Mouse (Mus musculus): Measurements from ENCODE around the gene Cntnap2. TPM values are rescaled to one million over a fixed set of nuclear protein-coding genes. Genes with fewer than 3 reads are reported as not detected.

Cntnap2 gene
- total and polyA plus RNA-seq, 3 experiments, result 0.05 TPM; not detected in 2

DNA sequence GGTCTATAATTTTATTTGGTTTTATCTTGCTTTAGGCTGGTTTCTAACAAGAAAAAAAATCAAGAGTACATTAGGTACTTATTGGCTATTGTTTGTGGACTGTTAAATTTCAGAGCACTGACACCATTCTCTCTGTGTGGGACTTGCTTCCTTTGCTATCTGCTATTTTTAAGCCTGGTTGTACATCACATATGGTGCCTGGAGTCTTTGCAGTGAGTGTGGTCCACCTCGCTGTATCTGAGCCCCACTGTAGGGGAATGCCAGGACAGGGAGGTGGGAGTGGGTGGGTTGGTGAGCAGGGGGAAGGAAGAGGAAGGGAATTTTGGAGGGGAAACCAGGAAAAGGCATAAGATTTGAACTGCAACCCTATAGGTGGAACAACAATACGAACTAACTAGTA is 1504.3 kb downstream of the Cntnap2 start:
- Histone ChIP-seq H3K36me3 (replicated peaks) (no peaks in the 10 kb centered on the region), H3K4me1 (ENCODE audit: insufficient read depth, low read depth, low read length) (no peaks in the 10 kb centered on the region), H3K9me3 (replicated peaks) (no peaks in the 10 kb centered on the region), H3K27me3 (ENCODE audit: insufficient read depth, low read length) (no peaks in the 10 kb centered on the region), H3K4me3 (ENCODE audit: low read depth, low read length) (no peak overlapping the region)
- DNase-seq (ENCODE audit: low spot score) (no peak), ATAC-seq (ENCODE audit: extremely low read depth, insufficient number of reproducible peaks, low FRiP score, poor library complexity, severe bottlenecking) (no peak)
- TF ChIP-seq GATA1 (IDR thresholded peaks at IDR 0.05; ENCODE audit: borderline replicate concordance, low read length) (no peak), CTCF (IDR thresholded peaks at IDR 0.05; ENCODE audit: low read depth, low read length) (no peak)

- H3K4me1 ChIP-seq (ENCODE audit: insufficient read depth, low read depth, low read length), result no peaks in the 10 kb centered on the region
- no peak overlapping the region for H3K4me3 ChIP-seq (ENCODE audit: low read depth, low read length)
- no peaks in the 10 kb centered on the region for H3K27me3 ChIP-seq (ENCODE audit: insufficient read depth, low read length)
- DNase-seq (ENCODE audit: low spot score) (no peak), ATAC-seq (ENCODE audit: extremely low read depth, insufficient number of reproducible peaks, low FRiP score, poor library complexity, severe bottlenecking) (no peak)
- H3K9me3 ChIP-seq (replicated peaks), result no peaks in the 10 kb centered on the region
- H3K36me3 ChIP-seq (replicated peaks), result no peaks in the 10 kb centered on the region
- TF ChIP-seq GATA1 (IDR thresholded peaks at IDR 0.05; ENCODE audit: borderline replicate concordance, low read length) (no peak), CTCF (IDR thresholded peaks at IDR 0.05; ENCODE audit: low read depth, low read length) (no peak), TAL1 (conservative IDR thresholded peaks at IDR 0.05; ENCODE audit: low read depth, low read length) (no peak), POLR2AphosphoS5 (IDR thresholded peaks at IDR 0.05; ENCODE audit: insufficient replicate concordance, low read depth, low read length) (no peak), GATA2 (IDR thresholded peaks at IDR 0.05; ENCODE audit: borderline replicate concordance, low read depth, low read length) (no peak)
Measured at GRCm38 (mm10) chr6:46575055-46575454, 1515.9 kb downstream of the Cntnap2 start.

GRCm38 (mm10) chr6:46612365-46612764 is 1553.2 kb downstream of the Cntnap2 start:
- no peaks in the 10 kb centered on the region for H3K27me3 ChIP-seq (ENCODE audit: insufficient read depth, low read length)
- H3K4me1 ChIP-seq (ENCODE audit: insufficient read depth, low read depth, low read length), result no peaks in the 10 kb centered on the region
- H3K9me3 ChIP-seq (replicated peaks), result no peaks in the 10 kb centered on the region
- no peak for ATAC-seq (ENCODE audit: extremely low read depth, insufficient number of reproducible peaks, low FRiP score, poor library complexity, severe bottlenecking)
- no peak for DNase-seq (ENCODE audit: low spot score)
- no peak overlapping the region for H3K4me3 ChIP-seq (ENCODE audit: low read depth, low read length)
- H3K36me3 ChIP-seq (replicated peaks), result no peaks in the 10 kb centered on the region
- TF ChIP-seq GATA2 (IDR thresholded peaks at IDR 0.05; ENCODE audit: borderline replicate concordance, low read depth, low read length) (no peak), GATA1 (IDR thresholded peaks at IDR 0.05; ENCODE audit: borderline replicate concordance, low read length) (no peak)

DNA sequence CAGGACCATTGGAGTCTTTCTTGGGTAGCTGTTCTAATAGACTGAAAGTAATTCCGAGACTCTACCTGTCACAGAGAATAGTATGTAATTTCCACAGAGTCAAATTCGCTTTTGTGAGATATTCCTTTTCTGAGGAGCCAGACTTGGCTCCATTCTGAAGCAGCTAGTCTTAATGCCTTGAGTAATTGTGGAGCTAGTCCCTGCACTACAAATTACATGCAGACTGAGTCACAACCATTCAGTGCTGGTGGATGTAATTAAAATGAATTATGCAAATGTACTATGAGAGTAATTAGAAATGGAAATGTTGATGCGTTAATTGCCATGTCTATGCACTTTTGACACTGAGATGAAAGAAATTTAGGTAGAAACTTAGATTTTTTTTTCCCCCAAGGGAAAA is 1553.7 kb downstream of the Cntnap2 start:
- no peak for DNase-seq (ENCODE audit: low spot score)
- no peaks in the 10 kb centered on the region for H3K9me3 ChIP-seq (replicated peaks)
- no peaks in the 10 kb centered on the region for H3K27me3 ChIP-seq (ENCODE audit: insufficient read depth, low read length)
- H3K4me3 ChIP-seq (ENCODE audit: low read depth, low read length), result no peak overlapping the region
- TF ChIP-seq POLR2AphosphoS5 (IDR thresholded peaks at IDR 0.05; ENCODE audit: insufficient replicate concordance, low read depth, low read length) (no peak), TAL1 (conservative IDR thresholded peaks at IDR 0.05; ENCODE audit: low read depth, low read length) (no peak), CTCF (IDR thresholded peaks at IDR 0.05; ENCODE audit: low read depth, low read length) (no peak), GATA2 (IDR thresholded peaks at IDR 0.05; ENCODE audit: borderline replicate concordance, low read depth, low read length) (no peak), GATA1 (IDR thresholded peaks at IDR 0.05; ENCODE audit: borderline replicate concordance, low read length) (no peak)
- ATAC-seq (ENCODE audit: extremely low read depth, insufficient number of reproducible peaks, low FRiP score, poor library complexity, severe bottlenecking), result no peak
- H3K36me3 ChIP-seq (replicated peaks), result no peaks in the 10 kb centered on the region
- H3K4me1 ChIP-seq (ENCODE audit: insufficient read depth, low read depth, low read length), result no peaks in the 10 kb centered on the region

- TF ChIP-seq TAL1 (conservative IDR thresholded peaks at IDR 0.05; ENCODE audit: low read depth, low read length) (no peak), CTCF (IDR thresholded peaks at IDR 0.05; ENCODE audit: low read depth, low read length) (no peak), POLR2AphosphoS5 (IDR thresholded peaks at IDR 0.05; ENCODE audit: insufficient replicate concordance, low read depth, low read length) (no peak), GATA1 (IDR thresholded peaks at IDR 0.05; ENCODE audit: borderline replicate concordance, low read length) (no peak), GATA2 (IDR thresholded peaks at IDR 0.05; ENCODE audit: borderline replicate concordance, low read depth, low read length) (no peak)
Measured at GRCm38 (mm10) chr6:46669018-46669417, 1609.9 kb downstream of the Cntnap2 start.

DNA sequence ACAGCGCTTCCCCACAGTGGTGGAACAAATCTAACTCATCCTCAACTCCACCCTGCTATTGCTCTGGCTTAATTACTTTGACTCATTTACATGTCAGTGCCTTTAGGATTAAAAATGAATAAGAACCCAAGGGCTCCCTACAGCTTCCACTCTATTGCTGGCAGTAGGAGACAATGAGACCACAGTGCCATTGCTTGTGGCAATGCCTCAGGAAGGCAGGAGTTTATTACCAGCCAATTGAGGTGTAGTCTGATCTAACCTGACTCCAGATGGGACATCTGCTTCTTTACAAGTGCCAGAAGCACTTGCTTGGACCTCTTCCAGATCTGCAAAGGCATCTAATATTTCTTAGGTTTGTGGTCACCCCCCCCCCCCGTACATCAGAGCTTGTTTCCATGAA is 1615.9 kb downstream of the Cntnap2 start:
- no peak for ATAC-seq (ENCODE audit: extremely low read depth, insufficient number of reproducible peaks, low FRiP score, poor library complexity, severe bottlenecking)
- Histone ChIP-seq H3K9me3 (replicated peaks) (no peaks in the 10 kb centered on the region), H3K27me3 (ENCODE audit: insufficient read depth, low read length) (no peaks in the 10 kb centered on the region), H3K4me1 (ENCODE audit: insufficient read depth, low read depth, low read length) (no peaks in the 10 kb centered on the region), H3K4me3 (ENCODE audit: low read depth, low read length) (no peak overlapping the region), H3K36me3 (replicated peaks) (no peaks in the 10 kb centered on the region)
- TF ChIP-seq POLR2AphosphoS5 (IDR thresholded peaks at IDR 0.05; ENCODE audit: insufficient replicate concordance, low read depth, low read length) (no peak), GATA2 (IDR thresholded peaks at IDR 0.05; ENCODE audit: borderline replicate concordance, low read depth, low read length) (no peak), TAL1 (conservative IDR thresholded peaks at IDR 0.05; ENCODE audit: low read depth, low read length) (no peak), GATA1 (IDR thresholded peaks at IDR 0.05; ENCODE audit: borderline replicate concordance, low read length) (no peak), CTCF (IDR thresholded peaks at IDR 0.05; ENCODE audit: low read depth, low read length) (no peak)
- DNase-seq (ENCODE audit: low spot score), result no peak

More at GRCm38 (mm10) chr6:46669018-46669417, 1609.9 kb downstream of the Cntnap2 start:
- Histone ChIP-seq H3K36me3 (replicated peaks) (no peaks in the 10 kb centered on the region), H3K4me3 (ENCODE audit: low read depth, low read length) (no peak overlapping the region), H3K9me3 (replicated peaks) (no peaks in the 10 kb centered on the region), H3K27me3 (ENCODE audit: insufficient read depth, low read length) (no peaks in the 10 kb centered on the region), H3K4me1 (ENCODE audit: insufficient read depth, low read depth, low read length) (no peaks in the 10 kb centered on the region)
- no peak for DNase-seq (ENCODE audit: low spot score)
- no peak for ATAC-seq (ENCODE audit: extremely low read depth, insufficient number of reproducible peaks, low FRiP score, poor library complexity, severe bottlenecking)

DNA sequence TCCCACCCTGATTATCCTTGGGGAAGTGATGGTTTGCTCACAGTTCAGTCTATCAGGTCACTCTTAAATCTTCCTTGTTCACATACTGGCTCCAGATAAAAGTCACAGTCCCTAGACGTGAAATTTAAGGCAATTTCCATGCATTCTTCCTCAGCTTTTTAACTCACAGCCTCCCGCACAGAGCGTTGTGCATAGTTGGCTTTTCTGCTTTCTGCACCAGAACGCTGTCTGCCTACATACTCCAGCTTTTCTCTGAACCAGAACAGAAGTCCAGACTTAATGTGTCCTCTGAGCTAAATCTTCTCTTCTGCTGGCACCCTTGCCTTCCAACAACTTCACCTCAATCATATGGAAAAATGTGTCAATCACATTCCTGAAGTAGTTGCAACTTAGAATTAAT is 1616.5 kb downstream of the Cntnap2 start:
- Histone ChIP-seq H3K36me3 (replicated peaks) (no peaks in the 10 kb centered on the region), H3K4me1 (ENCODE audit: insufficient read depth, low read depth, low read length) (no peaks in the 10 kb centered on the region), H3K9me3 (replicated peaks) (no peaks in the 10 kb centered on the region), H3K27me3 (ENCODE audit: insufficient read depth, low read length) (no peaks in the 10 kb centered on the region), H3K4me3 (ENCODE audit: low read depth, low read length) (no peak overlapping the region)
- ATAC-seq (ENCODE audit: extremely low read depth, insufficient number of reproducible peaks, low FRiP score, poor library complexity, severe bottlenecking) (no peak), DNase-seq (ENCODE audit: low spot score) (no peak)
- TF ChIP-seq POLR2AphosphoS5 (IDR thresholded peaks at IDR 0.05; ENCODE audit: insufficient replicate concordance, low read depth, low read length) (no peak), TAL1 (conservative IDR thresholded peaks at IDR 0.05; ENCODE audit: low read depth, low read length) (no peak), GATA2 (IDR thresholded peaks at IDR 0.05; ENCODE audit: borderline replicate concordance, low read depth, low read length) (no peak), CTCF (IDR thresholded peaks at IDR 0.05; ENCODE audit: low read depth, low read length) (no peak), GATA1 (IDR thresholded peaks at IDR 0.05; ENCODE audit: borderline replicate concordance, low read length) (no peak)

Measured in G1E (cell line).